Mouse (Mus musculus): ENCODE results near the gene Rere.

Gene Rere

GRCm38 (mm10) chr4:150624933-150625332, 343.5 kb downstream of the Rere start:
- no peak for DNase-seq

- peak; percentile 60 for DNase-seq
These were observed 344.0 kb downstream of the Rere start for GRCm38 (mm10) chr4:150625425-150625824.

- DNase-seq = no peak
These were observed 344.7 kb downstream of the Rere start for GRCm38 (mm10) chr4:150625951-150626732.

GRCm38 (mm10) chr4:150629266-150629665, 347.8 kb downstream of the Rere start:
- DNase-seq = no peak

- no peak for DNase-seq
These were observed 354.1 kb downstream of the Rere start for GRCm38 (mm10) chr4:150635568-150635967.

GRCm38 (mm10) chr4:150636635-150637034, 355.2 kb downstream of the Rere start:
- DNase-seq = no peak

- no peak for DNase-seq
These were observed 362.9 kb downstream of the Rere start for GRCm38 (mm10) chr4:150644299-150644698.

- no peak for DNase-seq
These were observed 367.9 kb downstream of the Rere start for GRCm38 (mm10) chr4:150649327-150649726.

- peak; percentile 51 for DNase-seq
These were observed 370.2 kb downstream of the Rere start, which contains the start of gene Slc45a1 for GRCm38 (mm10) chr4:150651390-150652277. Gene Slc45a1 (minus strand): TSS chr4:150652174.

GRCm38 (mm10) chr4:150653072-150653599, 371.7 kb downstream of the Rere start:
- no peak for DNase-seq

- peak; percentile 85 for DNase-seq
These were observed 374.5 kb downstream of the Rere start for GRCm38 (mm10) chr4:150655989-150656388.

- no peak for DNase-seq
These were observed 375.1 kb downstream of the Rere start for GRCm38 (mm10) chr4:150656504-150656903.

GRCm38 (mm10) chr4:150659926-150660610, 378.6 kb downstream of the Rere start:
- no peak for DNase-seq

GRCm38 (mm10) chr4:150661886-150662285, 380.4 kb downstream of the Rere start:
- DNase-seq = no peak

GRCm38 (mm10) chr4:150663192-150663591, 381.7 kb downstream of the Rere start:
- no peak for DNase-seq

- DNase-seq = no peak
These were observed 383.3 kb downstream of the Rere start for GRCm38 (mm10) chr4:150664726-150665125.

- DNase-seq = no peak
These were observed 384.4 kb downstream of the Rere start for GRCm38 (mm10) chr4:150665806-150666205.
